Mouse (Mus musculus) midbrain, embryonic 12.5 days (tissue): Measurements from ENCODE around the gene Abca2. TPM values are rescaled to one million over a fixed set of nuclear protein-coding genes. Genes with fewer than 3 reads are reported as not detected.
"Not testable (repeated sequence)": the region's sequence is repeated elsewhere in the genome, so short reads cannot be mapped to it uniquely, and the experiment has no call there.

Source experiments
- ATAC-seq: fragments of 200-750 bp; cut with Nextera tagmentation; 2 replicates; pipeline ENCODE4 v1.8.0; 2017; ENCODE audit warnings: low read depth, moderate TSS enrichment, moderate library complexity; ENCODE audit not compliant: low FRiP score
- H3K27ac ChIP-seq: fragments of 300-500 bp; sonication (generic); replicated peaks from 2 replicates; pipeline ENCODE4 v1.5.1; 2016; ENCODE audit warnings: mild to moderate bottlenecking
- H3K27me3 ChIP-seq: fragments of 300-500 bp; sonication (generic); 2 replicates; pipeline ENCODE4 v1.6.1; 2016; ENCODE audit warnings: mild to moderate bottlenecking
- H3K36me3 ChIP-seq: fragments of 300-500 bp; sonication (generic); 2 replicates; pipeline ENCODE4 v1.6.1; 2016
- H3K4me1 ChIP-seq: fragments of 300-500 bp; sonication (generic); 2 replicates; pipeline ENCODE4 v1.6.1; 2016
- H3K4me2 ChIP-seq: fragments of 300-500 bp; sonication (generic); replicated peaks from 2 replicates; pipeline ENCODE4 v1.6.1; 2016; ENCODE audit warnings: mild to moderate bottlenecking, moderate library complexity
- H3K4me3 ChIP-seq: fragments of 300-500 bp; sonication (generic); 2 replicates; pipeline ENCODE4 v1.5.1; 2016; ENCODE audit warnings: mild to moderate bottlenecking
- H3K9ac ChIP-seq: fragments of 300-500 bp; sonication (generic); replicated peaks from 2 replicates; pipeline ENCODE4 v1.6.1; 2016; ENCODE audit warnings: mild to moderate bottlenecking, moderate library complexity
- H3K9me3 ChIP-seq: fragments of 300-500 bp; sonication (generic); 2 replicates; pipeline ENCODE4 v1.6.1; 2016; ENCODE audit warnings: mild to moderate bottlenecking
- WGBS: fragments of 180-500 bp; shearing (Covaris S2); methylation state at CpG from one replicate; pipeline ENCODE4 v1.1.7; 2016; 5-methylcytosine and 5-hydroxymethylcytosine counted together
- polyA plus RNA-seq: library from polyadenylated mRNA; unstranded; fragments of >200 nt; fragmentation: Nextera tagmentation; extraction: Ambion mirVana; gene quantifications from 2 replicates; pipeline ENCODE4 v1.2.1, GENCODE M21; 2016

The Abca2 gene
- polyA plus RNA-seq, 1 experiment from 2014 or later = 9.4 TPM

- under 1% methylated on average over 13 of the region's 13 CpGs for WGBS
- Histone ChIP-seq H3K36me3 (peaks cover 15% of the 10 kb centered on the region), H3K4me1 (peaks cover 24% of the 10 kb centered on the region), H3K27ac (peak overlapping the region; percentile 85), H3K4me2 (peak overlapping the region; percentile 62), H3K4me3 (peak overlapping the region; percentile 66), H3K27me3 (peaks cover 44% of the 10 kb centered on the region), H3K9ac (peak overlapping the region; percentile 91), H3K9me3 (no peaks in the 10 kb centered on the region)
- ATAC-seq = peak; percentile 38
Measured at GRCm38 (mm10) chr2:25402377-25402971, 26.0 kb upstream of the Abca2 start.

DNA sequence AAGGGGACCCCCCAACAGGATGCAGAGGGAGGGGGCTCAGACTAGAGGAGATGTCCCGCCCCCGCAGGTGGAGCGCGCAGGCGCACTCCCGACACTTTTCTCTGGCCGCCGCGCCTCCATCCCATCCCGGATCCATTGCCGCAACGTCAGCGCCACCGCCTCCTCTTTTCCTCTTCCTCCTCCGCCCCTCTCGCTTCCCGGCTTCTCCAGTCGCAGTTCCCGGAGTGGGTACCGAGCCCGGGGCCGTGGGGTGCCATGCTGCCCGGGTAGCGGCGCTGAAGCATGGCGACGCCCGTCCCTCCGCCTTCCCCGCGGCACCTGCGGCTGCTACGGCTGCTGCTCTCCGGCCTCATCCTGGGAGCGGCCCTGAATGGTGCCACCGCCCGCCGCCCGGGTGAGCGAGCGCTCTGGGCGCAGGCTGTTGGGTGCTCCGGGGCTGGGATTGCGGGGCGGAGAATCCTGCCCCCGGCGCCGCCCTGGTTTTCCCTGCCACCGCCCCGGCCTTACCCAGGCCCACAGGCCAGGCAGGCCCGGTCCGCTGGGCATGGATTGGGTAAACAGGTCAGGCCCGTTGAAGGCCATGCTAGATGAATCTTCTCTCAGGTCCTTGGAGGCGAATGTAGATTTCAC is 25.4 kb upstream of the Abca2 start:
- Histone ChIP-seq H3K9ac (peak overlapping the region; percentile 91), H3K4me3 (peak overlapping the region; percentile 66), H3K4me2 (peak overlapping the region; percentile 62), H3K9me3 (no peaks in the 10 kb centered on the region), H3K27ac (peak overlapping the region; percentile 85), H3K36me3 (peaks cover 21% of the 10 kb centered on the region), H3K27me3 (peaks cover 38% of the 10 kb centered on the region), H3K4me1 (peaks cover 24% of the 10 kb centered on the region)
- 2% methylated on average over 54 of the region's 54 CpGs for WGBS
- ATAC-seq = peak; percentile 77

DNA sequence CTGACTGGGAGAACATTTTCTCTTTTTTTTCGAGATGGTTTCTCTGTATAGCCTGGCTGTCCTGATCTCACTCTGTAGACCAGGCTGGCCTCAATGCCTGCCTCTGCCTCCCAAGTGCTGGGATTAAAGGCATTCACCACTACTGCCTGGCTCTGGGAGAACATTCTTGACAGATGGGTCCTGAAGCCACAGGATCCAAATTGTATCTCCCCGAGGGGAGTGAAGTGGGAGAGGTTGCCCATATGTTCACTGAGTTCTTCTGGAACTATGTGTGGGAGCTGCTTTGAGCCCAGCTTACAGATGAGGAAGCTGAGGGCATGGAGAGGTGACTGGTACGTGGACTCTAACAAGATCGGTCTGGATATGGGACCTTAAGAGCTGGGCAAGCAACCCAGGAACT is 24.5 kb upstream of the Abca2 start:
- H3K9me3 ChIP-seq = no peaks in the 10 kb centered on the region
- no peak overlapping the region for H3K27ac ChIP-seq
- H3K27me3 ChIP-seq = peaks cover 29% of the 10 kb centered on the region
- H3K36me3 ChIP-seq = peaks cover 29% of the 10 kb centered on the region
- H3K4me2 ChIP-seq = peak overlapping the region; percentile 62
- peak overlapping the region; percentile 91 for H3K9ac ChIP-seq
- no peak for ATAC-seq
- H3K4me1 ChIP-seq = peaks cover 24% of the 10 kb centered on the region
- WGBS = 91% methylated on average over 4 of the region's 4 CpGs
- H3K4me3 ChIP-seq = peak overlapping the region; percentile 66

DNA sequence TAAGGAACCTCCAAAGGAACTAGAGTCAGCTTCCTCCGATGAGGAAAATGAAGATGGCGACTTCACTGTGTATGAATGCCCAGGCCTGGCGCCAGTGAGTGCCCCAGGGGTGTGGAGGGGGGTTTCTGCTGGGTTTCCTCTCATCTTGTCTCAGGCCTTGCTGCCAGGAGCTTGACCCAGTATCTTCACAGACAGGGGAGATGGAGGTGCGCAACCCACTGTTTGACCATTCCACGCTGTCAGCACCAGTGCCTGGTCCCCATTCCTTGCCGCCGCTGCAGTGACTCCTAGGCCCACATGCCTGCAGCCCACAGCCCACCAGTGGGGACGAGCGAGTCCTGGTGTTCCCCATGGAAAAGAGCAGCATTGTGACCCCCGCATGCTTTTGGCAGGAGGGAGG is 19.6 kb upstream of the Abca2 start:
- Histone ChIP-seq H3K4me1 (peaks cover 9% of the 10 kb centered on the region), H3K36me3 (peaks cover 45% of the 10 kb centered on the region), H3K27me3 (no peaks in the 10 kb centered on the region), H3K27ac (no peak overlapping the region), H3K9ac (no peak overlapping the region), H3K4me2 (no peak overlapping the region), H3K4me3 (no peak overlapping the region), H3K9me3 (no peaks in the 10 kb centered on the region)
- WGBS = 88% methylated on average over 10 of the region's 10 CpGs
- no peak for ATAC-seq

DNA sequence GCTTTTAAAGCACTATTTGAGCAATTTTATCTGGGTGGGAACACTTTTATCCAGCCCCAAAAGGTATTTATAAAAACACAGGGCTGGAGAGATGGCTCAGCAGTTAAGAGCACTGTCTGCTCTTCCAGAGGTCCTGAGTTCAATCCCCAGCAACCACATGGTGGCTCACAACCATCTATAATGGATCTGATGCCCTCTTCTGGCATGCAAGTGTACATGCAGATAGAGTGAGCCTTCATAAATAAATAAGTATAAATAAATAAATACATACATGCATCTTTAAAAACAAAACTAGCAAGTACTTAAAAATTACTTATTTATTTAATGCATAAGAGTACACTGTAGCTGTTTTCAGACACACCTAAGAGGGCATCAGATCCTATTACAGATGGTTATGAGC is 15.1 kb upstream of the Abca2 start:
- H3K4me2 ChIP-seq, H3K9ac ChIP-seq, H3K4me1 ChIP-seq, H3K27ac ChIP-seq, ATAC-seq, H3K9me3 ChIP-seq, H3K4me3 ChIP-seq, H3K27me3 ChIP-seq: not testable (repeated sequence)
- peaks cover 22% of the 10 kb centered on the region for H3K36me3 ChIP-seq

DNA sequence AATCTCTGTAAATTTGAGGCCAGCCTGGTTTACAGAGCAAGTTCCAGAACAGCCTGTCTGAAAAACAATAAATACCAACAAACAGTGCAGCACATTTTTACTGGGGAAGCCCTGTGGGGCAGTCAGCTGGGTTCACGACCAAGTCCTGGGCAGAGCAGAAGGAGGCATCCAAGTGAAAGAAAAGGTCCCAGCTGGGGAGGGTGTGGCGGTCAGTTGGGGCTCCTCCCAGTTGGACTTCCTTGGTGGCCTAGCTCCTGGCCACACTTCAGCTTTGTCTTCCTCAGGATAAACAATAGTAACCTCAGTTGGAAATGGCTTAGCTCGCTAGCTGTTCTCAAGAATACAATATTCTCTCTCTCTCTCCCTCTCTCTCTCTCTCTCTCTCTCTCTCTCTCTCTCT is 11.1 kb upstream of the Abca2 start:
- WGBS = 9% methylated on average over 3 of the region's 3 CpGs
- no peaks in the 10 kb centered on the region for H3K4me1 ChIP-seq
- H3K9ac ChIP-seq = no peak overlapping the region; the same call in 1 of the 2 replicates
- ATAC-seq = no peak
- H3K9me3 ChIP-seq = no peaks in the 10 kb centered on the region
- no peak overlapping the region for H3K4me3 ChIP-seq
- no peaks in the 10 kb centered on the region for H3K36me3 ChIP-seq
- H3K4me2 ChIP-seq = no peak overlapping the region
- H3K27me3 ChIP-seq = peaks cover 5% of the 10 kb centered on the region; the same call in 1 of the 2 replicates
- H3K27ac ChIP-seq = no peak overlapping the region

DNA sequence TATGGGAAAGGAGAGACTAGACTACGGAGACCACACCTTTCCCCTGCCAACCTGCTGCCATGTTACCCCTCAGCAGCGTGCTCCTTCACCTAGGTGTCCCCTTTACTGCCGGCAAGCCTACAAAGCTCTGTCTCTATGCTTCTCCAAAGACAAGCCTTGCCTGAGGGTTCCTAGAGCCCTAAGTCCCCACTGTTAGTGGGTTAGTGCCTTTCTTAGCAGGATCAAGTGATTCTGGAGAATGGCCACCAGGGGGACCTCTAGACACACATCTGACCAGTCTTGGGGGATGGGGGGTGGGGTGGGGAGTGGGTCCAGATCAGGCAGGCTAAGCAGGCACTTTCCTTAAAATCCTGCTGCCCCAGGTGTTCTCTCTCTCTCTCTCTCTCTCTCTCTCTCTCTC is 6.6 kb upstream of the Abca2 start:
- H3K27ac ChIP-seq = no peak overlapping the region
- H3K36me3 ChIP-seq = no peaks in the 10 kb centered on the region
- no peaks in the 10 kb centered on the region for H3K9me3 ChIP-seq
- H3K27me3 ChIP-seq = peaks cover 43% of the 10 kb centered on the region
- no peak overlapping the region for H3K4me2 ChIP-seq
- no peak overlapping the region for H3K4me3 ChIP-seq
- H3K9ac ChIP-seq = no peak overlapping the region
- no peak for ATAC-seq
- 17% methylated on average over 3 of the region's 3 CpGs for whole genome bisulfite sequencing
- H3K4me1 ChIP-seq = no peaks in the 10 kb centered on the region

DNA sequence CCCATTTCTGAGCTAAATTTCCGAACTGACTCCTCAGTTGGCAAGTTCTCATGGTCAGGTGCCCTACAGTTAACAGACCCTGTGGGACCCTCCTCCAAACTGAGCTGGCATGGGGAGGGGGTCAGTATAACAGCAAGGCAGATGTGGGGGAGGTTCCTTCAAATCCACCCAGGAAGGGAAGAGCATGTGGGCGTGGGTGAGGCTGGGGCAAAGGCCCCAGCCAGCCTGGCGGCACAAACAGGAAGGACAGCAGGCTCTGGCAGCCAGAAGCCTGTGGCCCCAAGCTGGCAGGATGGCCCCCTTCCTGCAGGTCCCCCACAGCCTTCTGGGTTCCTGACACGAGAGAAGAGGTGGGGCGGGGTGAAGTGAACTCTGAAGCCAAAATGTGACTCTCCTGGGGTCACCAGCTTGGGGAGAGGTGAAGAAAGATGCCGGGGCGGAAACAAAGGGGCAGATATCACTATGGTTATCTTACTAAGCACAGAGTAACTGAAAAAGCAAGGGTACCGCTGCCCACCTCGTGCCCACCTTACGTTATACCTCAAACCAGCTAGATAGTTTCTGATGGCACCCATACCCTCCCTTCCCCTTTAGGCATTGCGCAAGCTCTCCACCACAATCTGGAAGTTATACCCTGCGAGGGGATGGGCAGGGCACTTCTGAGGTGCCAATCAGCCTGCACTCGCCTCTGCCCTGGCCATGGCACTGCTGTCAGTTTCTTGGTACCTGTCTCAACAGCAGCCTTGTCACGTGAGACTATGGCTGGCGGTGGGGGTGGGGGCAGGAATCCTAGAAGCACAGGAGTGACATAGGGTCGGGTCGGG is 5.7 kb upstream of the Abca2 start, which contains the start of gene Fut7:
Gene Fut7, plus strand, starts transcription at position 681 of the 824 bp plus-strand sequence.
- Histone ChIP-seq H3K27ac (no peak within 1 kb of the TSS), H3K4me1 (no peaks in the 10 kb centered on the region), H3K4me2 (no peak within 1 kb of the TSS), H3K27me3 (peaks cover 43% of the 10 kb centered on the region), H3K4me3 (no peak within 1 kb of the TSS), H3K9ac (no peak within 1 kb of the TSS), H3K36me3 (no peaks in the 10 kb centered on the region), H3K9me3 (no peaks in the 10 kb centered on the region)
- 74% methylated on average over 17 of the region's 17 CpGs for WGBS
- ATAC-seq = no peak

GRCm38 (mm10) chr2:25423626-25424025 is 4.9 kb upstream of the Abca2 start:
- no peak for ATAC-seq
- Histone ChIP-seq H3K27ac (no peak overlapping the region), H3K4me2 (no peak overlapping the region), H3K9ac (no peak overlapping the region), H3K4me1 (no peaks in the 10 kb centered on the region), H3K9me3 (no peaks in the 10 kb centered on the region), H3K27me3 (peaks cover 43% of the 10 kb centered on the region), H3K36me3 (no peaks in the 10 kb centered on the region), H3K4me3 (no peak overlapping the region)
- WGBS = 65% methylated on average over 1 of the region's 1 CpGs

DNA sequence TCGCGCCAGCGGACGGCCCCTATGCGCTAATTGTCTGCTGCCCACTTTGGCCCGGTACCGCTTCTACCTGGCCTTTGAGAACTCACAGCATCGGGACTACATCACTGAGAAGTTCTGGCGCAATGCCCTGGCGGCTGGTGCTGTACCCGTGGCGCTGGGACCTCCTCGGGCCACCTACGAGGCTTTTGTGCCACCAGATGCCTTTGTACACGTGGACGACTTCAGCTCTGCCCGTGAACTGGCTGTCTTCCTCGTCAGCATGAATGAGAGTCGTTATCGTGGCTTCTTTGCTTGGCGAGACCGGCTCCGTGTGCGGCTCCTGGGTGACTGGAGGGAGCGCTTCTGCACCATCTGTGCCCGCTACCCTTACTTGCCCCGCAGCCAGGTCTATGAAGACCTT is 3.0 kb upstream of the Abca2 start:
- Histone ChIP-seq H3K27ac (no peak overlapping the region), H3K4me3 (no peak overlapping the region), H3K4me1 (peaks cover 15% of the 10 kb centered on the region), H3K9ac (no peak overlapping the region), H3K4me2 (no peak overlapping the region), H3K9me3 (no peaks in the 10 kb centered on the region), H3K36me3 (no peaks in the 10 kb centered on the region), H3K27me3 (peaks cover 56% of the 10 kb centered on the region)
- 59% methylated on average over 27 of the region's 27 CpGs for WGBS
- no peak for ATAC-seq

GRCm38 (mm10) chr2:25426721-25427191 is 1.7 kb upstream of the Abca2 start:
- Histone ChIP-seq H3K27me3 (peaks cover 63% of the 10 kb centered on the region), H3K27ac (no peak overlapping the region), H3K36me3 (no peaks in the 10 kb centered on the region), H3K9me3 (no peaks in the 10 kb centered on the region), H3K4me1 (peaks cover 22% of the 10 kb centered on the region), H3K4me2 (no peak overlapping the region), H3K9ac (no peak overlapping the region), H3K4me3 (no peak overlapping the region)
- no peak for ATAC-seq
- 36% methylated on average over 5 of the region's 5 CpGs for WGBS

- WGBS = 89% methylated on average over 5 of the region's 5 CpGs
- Histone ChIP-seq H3K9ac (no peak overlapping the region), H3K27ac (no peak overlapping the region), H3K4me2 (no peak overlapping the region), H3K4me3 (no peak overlapping the region), H3K4me1 (peaks cover 22% of the 10 kb centered on the region), H3K36me3 (no peaks in the 10 kb centered on the region), H3K27me3 (peaks cover 63% of the 10 kb centered on the region), H3K9me3 (no peaks in the 10 kb centered on the region)
- ATAC-seq = no peak
Measured at GRCm38 (mm10) chr2:25427256-25427655, 1.2 kb upstream of the Abca2 start.
